Mouse (Mus musculus) T-helper 2 cell (primary cell): ENCODE measurements at regions not wholly inside any gene's neighbourhood (a gene's known extent, or its start where the extent isn't known, plus 50 kb on each side); places are given as distances from the start of the nearest gene placed in this dataset.

Experiments used
- in situ Hi-C: fragments of 300-600 bp; cut with MboI, MseI; formaldehyde crosslinking; loops from one replicate; pipeline ENCODE4 v1.15.1; 2025; ENCODE audit warnings: high pct_unique_total_duplicates

- in situ Hi-C loops: no loop called here
These were observed 60.0 kb upstream of the Myom1 start for GRCm38 (mm10) chr17:70942478-70942877.

DNA sequence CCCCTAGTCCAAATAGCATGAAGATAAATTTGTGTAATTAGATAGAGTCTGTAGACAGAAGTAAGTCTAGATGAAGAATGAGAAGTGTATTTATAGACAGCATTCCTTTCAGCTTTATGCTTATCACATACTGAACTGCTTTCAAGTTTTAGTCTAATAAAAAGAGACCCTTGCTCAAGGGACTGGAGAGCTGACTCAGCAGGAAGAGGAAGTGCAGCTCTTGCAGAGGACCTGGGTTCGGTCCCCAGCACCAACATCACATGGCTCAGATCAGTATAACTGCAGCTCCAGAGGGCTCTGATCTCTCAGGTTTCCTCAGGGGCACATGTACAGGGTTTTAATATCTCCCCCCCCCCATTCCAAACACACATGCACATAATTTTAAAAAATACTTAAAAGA is 68.2 kb upstream of the Myom1 start:
- in situ Hi-C loops: no loop called here

DNA sequence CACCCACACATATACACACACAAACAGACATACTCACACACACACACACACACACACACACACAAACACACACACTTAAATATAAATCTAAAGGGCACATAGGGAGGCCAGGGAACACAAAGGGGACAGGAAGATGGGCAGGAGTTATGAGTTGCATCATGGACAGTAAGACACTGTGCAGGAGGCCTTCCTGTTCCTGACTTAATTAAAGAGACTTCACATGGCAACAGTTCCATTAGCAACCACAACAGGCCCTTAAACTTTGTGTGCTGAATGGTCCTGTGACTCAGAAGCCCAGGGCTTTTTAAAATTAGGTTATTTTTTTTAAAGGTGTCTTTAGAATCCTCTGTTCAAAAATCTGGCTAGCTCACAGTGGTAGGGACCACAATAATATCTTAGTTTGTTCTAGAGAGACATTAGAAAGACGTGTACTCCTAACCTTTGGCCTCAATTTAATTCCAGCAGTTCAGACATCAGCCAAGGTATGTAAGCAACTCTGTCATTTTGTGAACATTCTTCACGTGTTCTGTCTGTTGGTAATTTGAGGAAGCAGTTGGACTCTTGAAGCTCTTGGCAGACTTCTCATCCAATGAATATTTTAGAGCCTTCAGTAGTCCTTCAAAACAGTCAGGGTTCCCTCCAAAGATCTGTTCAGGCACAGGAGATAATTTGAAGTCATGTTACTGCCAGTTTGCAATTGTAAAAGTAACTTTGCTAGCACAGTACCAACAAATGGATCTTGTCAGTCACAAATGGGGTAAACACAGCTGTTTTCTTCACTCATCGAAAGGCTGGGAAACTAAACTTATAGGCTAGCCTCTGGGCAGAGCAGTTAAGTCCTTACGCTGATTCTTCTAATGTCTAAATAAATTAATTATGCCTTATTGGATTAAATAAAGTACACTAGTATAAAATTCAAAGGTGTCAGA is 69.0 kb upstream of the Myom1 start:
- in situ Hi-C loops: no loop called here

- in situ Hi-C loops: no loop called here
These were observed 69.9 kb upstream of the Myom1 start for GRCm38 (mm10) chr17:70932565-70932964.

- in situ Hi-C loops: no loop called here
These were observed 71.8 kb upstream of the Myom1 start for GRCm38 (mm10) chr17:70930600-70930999.

DNA sequence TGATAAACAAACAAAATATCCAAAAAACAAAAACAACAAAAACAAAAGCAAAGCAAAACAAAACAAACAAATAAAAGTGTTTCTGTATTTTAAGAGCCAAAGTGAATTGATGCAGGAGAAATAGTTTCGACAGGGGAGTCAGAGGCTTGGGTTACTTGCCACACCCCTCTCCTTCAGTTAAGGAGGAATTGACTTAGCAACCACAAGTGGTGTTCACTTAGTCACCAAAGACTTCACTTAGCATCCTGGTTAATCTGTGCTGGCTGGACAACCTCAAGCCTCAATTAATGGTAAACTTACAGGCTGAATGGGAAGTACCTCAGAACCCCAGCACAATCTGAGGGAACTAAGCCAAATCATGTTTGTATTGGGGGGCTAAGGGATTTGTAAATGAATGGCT is 72.9 kb upstream of the Myom1 start:
- in situ Hi-C loops: no loop called here

DNA sequence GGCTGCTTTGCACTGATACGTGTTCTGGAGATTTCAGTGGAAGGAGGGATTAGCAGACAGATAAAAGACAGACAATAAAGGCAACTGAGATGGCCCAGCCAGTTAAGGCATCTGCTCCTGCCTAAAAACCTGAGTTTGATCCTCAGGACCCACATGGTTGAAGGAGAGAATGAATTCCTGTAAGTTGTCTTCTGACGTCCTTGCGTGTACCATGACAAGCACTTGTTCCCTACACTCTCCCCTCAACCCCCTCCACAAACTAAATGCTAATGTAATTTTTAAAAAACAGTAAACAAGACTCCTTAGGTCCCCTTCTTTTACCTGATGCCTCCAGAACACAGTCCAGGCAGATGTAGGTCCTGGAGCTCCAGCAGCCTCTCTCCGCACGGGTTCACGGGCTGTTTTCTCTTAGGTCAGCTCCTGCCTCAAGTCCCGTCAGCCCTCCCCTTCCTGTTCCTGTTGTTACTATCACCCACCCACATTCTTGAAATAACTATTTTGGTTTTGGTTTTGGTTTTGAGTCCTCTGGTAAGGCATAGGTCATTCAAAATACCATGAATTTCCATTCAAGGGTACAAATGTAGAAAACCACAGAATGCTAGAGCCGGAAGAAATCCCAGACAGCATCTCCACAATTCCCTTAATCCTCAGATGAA is 71.3 kb upstream of the Tgif1 start:
- in situ Hi-C loops: no loop called here

GRCm38 (mm10) chr17:70921681-70922080 is 68.3 kb upstream of the Tgif1 start:
- in situ Hi-C loops: no loop called here

- in situ Hi-C loops: no loop called here
These were observed 66.8 kb upstream of the Tgif1 start for GRCm38 (mm10) chr17:70920181-70920580.

- in situ Hi-C loops: no loop called here
These were observed 64.0 kb upstream of the Tgif1 start for GRCm38 (mm10) chr17:70917183-70917935.

DNA sequence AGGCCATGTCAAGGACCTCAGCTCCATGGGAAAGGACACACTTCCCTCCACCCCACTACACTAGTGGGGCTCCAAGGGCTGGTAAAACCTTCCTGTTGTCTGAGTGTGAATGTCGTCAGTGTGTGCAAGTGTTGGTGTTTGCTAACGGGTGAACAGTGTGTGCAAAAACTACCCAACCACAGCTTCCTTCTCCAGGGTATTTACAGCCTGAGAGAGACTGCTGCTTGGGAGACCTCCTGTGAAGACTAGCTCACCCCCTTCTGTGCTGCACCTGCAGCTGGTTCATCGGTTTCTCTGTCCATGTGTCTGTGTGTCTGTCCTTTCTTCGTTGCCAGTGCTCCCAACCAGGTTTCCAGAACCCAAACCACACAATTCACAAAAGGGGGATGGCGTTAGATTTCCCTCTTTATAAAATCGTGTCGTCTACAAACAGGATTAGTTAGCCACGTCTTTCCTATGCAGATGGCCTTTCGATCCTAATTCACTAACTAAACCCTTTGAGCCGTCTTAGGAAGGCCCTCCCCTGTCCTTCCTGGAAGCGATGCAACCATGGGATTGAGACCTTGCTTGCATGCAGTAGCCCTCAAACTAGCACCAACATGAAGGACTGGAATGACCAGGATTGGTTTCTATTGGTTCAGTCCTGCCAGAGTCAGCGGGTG is 62.9 kb upstream of the Tgif1 start:
- in situ Hi-C loops: no loop called here

DNA sequence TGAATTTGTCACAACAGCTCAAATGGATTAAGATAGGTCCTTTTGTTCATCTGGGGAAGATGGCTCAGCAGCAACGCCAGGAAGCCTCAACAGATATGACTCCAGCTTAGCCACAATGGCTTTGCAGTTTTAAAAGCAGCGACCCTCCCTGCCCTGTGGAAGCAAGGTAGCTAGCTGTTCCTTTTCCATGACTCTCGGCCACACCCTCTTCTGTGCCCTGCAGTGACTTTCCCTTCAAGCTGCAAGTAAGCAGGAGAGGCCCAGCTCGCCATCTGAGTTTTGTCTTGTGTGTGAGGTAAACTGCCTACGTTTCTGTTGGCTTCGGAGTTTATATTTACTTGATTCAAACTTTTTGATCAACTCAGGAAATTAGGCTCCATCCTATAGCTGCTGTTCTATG is 62.1 kb upstream of the Tgif1 start:
- in situ Hi-C loops: no loop called here

- in situ Hi-C loops: loop anchor here (5.0 kb wide), 1 partner anchor 68 kb away; no protein-coding TSS in a partner anchor
These were observed 56.9 kb upstream of the Tgif1 start for GRCm38 (mm10) chr17:70910238-70910637.

DNA sequence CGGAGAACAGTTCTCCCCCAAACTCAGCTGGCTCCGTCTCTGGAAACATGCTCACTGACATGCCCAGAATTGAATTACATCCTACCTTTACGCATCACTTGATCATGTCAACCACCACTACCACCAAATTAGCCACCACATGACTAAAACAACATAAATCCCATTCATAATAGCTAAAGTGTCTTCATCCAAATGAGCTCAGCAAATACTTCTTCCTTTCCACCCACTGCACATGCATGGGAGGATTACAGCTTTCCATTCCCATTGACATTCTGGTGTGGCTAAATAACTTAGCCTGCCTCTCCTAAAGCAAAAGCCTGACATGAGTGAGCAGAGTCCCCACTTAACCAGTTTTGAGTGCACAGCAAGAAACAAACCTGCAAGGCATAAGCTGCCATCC is 56.2 kb upstream of the Tgif1 start:
- in situ Hi-C loops: no loop called here

GRCm38 (mm10) chr17:70908328-70908727 is 55.0 kb upstream of the Tgif1 start:
- in situ Hi-C loops: no loop called here
